Mouse (Mus musculus) thymus, postnatal 25 days (tissue): ENCODE measurements around the gene Etl4.

ENCODE experiments used
- DNase-seq: peaks from one replicate; pipeline ENCODE4 v3.0.0; 2022

Etl4 gene

GRCm38 (mm10) chr2:20774462-20774861 lies 864.9 kb downstream of the Etl4 start:
- no peak for DNase-seq

GRCm38 (mm10) chr2:20776171-20776704 lies 866.7 kb downstream of the Etl4 start:
- no peak for DNase-seq

- DNase-seq = no peak
These were observed 868.4 kb downstream of the Etl4 start for GRCm38 (mm10) chr2:20777931-20778330.

GRCm38 (mm10) chr2:20779484-20780381 lies 870.2 kb downstream of the Etl4 start:
- peak; percentile 19 for DNase-seq

GRCm38 (mm10) chr2:20801236-20801890 lies 891.8 kb downstream of the Etl4 start:
- no peak for DNase-seq

- no peak for DNase-seq
These were observed 901.9 kb downstream of the Etl4 start for GRCm38 (mm10) chr2:20811506-20811905.

GRCm38 (mm10) chr2:20813986-20814385 lies 904.4 kb downstream of the Etl4 start:
- no peak for DNase-seq

- DNase-seq = no peak
These were observed 908.6 kb downstream of the Etl4 start for GRCm38 (mm10) chr2:20818226-20818625.

- no peak for DNase-seq
These were observed 916.7 kb downstream of the Etl4 start for GRCm38 (mm10) chr2:20826258-20826657.

- no peak for DNase-seq
These were observed 921.3 kb downstream of the Etl4 start for GRCm38 (mm10) chr2:20830882-20831281.

GRCm38 (mm10) chr2:20831608-20832406 lies 922.2 kb downstream of the Etl4 start:
- DNase-seq = no peak

GRCm38 (mm10) chr2:20849346-20849745 lies 939.8 kb downstream of the Etl4 start:
- no peak for DNase-seq
